Mouse (Mus musculus): ENCODE results near the gene Cacna1c. TPM values are rescaled to one million over a fixed set of nuclear protein-coding genes. Genes with fewer than 3 reads are reported as not detected.

Gene Cacna1c
- polyA plus RNA-seq, 1 experiment from 2014 or later, result 2.3 TPM

DNA sequence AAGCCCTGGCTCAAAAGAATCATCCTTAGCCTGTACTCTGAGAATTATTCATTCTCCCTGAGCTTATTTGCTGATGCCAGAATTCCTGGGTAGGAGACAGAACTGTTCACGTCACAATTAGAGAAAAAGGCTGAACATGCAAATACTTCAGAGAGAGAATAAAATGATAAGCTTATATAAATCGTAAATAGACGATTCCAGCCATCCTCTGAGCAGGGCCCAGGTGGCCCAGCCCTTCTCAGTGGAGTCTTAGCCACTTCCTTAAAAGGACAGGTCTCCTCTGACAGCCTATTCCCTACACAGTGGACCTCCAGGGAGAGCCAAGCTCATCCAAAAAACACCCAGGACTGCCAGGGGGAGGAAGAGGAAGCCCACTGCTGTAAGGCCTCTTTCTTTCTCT is 110.4 kb downstream of the Cacna1c start:
- Histone ChIP-seq H3K9me3 (ENCODE audit: control insufficient read depth, low read length) (no peaks in the 10 kb centered on the region), H3K4me1 (replicated peaks; ENCODE audit: control insufficient read depth, insufficient read depth) (0 out of 2 replicates have a peak, but pooled peaks cover 4% of the 10 kb centered on the region), H3K27me3 (ENCODE audit: control insufficient read depth, insufficient read depth, low read length) (no peaks in the 10 kb centered on the region), H3K4me2 (replicated peaks; ENCODE audit: low read depth) (no peak overlapping the region), H3K36me3 (ENCODE audit: control insufficient read depth, insufficient read depth, low read length) (no peaks in the 10 kb centered on the region), H3K9ac (ENCODE audit: low read length) (no peak overlapping the region), H3K4me3 (ENCODE audit: low read depth, low read length) (no peak overlapping the region), H3K27ac (replicated peaks) (peak overlapping the region; percentile 69)
- no peak for TF ChIP-seq CTCF (IDR thresholded peaks at IDR 0.05; ENCODE audit: low read depth)
- no peak for TF ChIP-seq EP300 (optimal IDR thresholded peaks at IDR 0.05)
- DNase-seq (ENCODE audit: low spot score) (no peak), ATAC-seq (ENCODE audit: low FRiP score, low TSS enrichment) (no peak)
- whole genome bisulfite sequencing, result 45% methylated on average over 3 of the region's 3 CpGs

- peak overlapping the region; percentile 83 for H3K27ac ChIP-seq (replicated peaks)
- 0 out of 2 replicates have a peak, but pooled peaks cover 2% of the 10 kb centered on the region for H3K4me1 ChIP-seq (replicated peaks; ENCODE audit: control insufficient read depth, insufficient read depth)
- no peak overlapping the region for H3K4me3 ChIP-seq (ENCODE audit: low read depth, low read length)
- H3K27me3 ChIP-seq (ENCODE audit: control insufficient read depth, insufficient read depth, low read length), result no peaks in the 10 kb centered on the region
- ATAC-seq (ENCODE audit: low FRiP score, low TSS enrichment), result peak; percentile 25; the same call in 1 of the 2 replicates
- H3K9ac ChIP-seq (ENCODE audit: low read length), result no peak overlapping the region
- no peaks in the 10 kb centered on the region for H3K36me3 ChIP-seq (ENCODE audit: control insufficient read depth, insufficient read depth, low read length)
- TF ChIP-seq CTCF (IDR thresholded peaks at IDR 0.05; ENCODE audit: low read depth) (no peak), EP300 (optimal IDR thresholded peaks at IDR 0.05) (no peak)
- DNase-seq (ENCODE audit: low spot score), result no peak
- H3K9me3 ChIP-seq (ENCODE audit: control insufficient read depth, low read length), result no peaks in the 10 kb centered on the region
- WGBS, result 59% methylated on average over 9 of the region's 9 CpGs
- H3K4me2 ChIP-seq (replicated peaks; ENCODE audit: low read depth), result no peak overlapping the region
Observed at GRCm38 (mm10) chr6:119084532-119084931, 111.7 kb downstream of the Cacna1c start.

DNA sequence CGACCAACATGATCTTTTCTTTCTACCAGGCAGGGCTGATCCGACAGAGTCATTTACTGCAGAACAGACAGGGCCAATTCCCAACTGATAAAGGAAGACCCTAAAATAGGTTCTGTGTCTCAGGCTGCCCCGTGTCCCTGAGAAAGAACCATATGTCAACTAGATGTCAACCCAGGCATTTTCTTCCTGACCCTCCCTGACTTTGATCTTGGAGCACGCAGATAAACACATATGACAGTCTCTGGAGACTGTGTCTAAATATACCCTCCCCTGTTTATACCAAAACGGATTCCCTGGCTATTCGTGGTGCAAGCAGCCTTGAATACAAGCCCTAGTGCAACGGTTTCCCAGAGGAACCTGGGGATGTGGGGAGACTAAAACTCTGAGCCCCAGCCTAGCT is 112.7 kb downstream of the Cacna1c start:
- Histone ChIP-seq H3K36me3 (ENCODE audit: control insufficient read depth, insufficient read depth, low read length) (no peaks in the 10 kb centered on the region), H3K4me1 (replicated peaks; ENCODE audit: control insufficient read depth, insufficient read depth) (no peaks in the 10 kb centered on the region), H3K4me2 (replicated peaks; ENCODE audit: low read depth) (no peak overlapping the region), H3K27me3 (ENCODE audit: control insufficient read depth, insufficient read depth, low read length) (no peaks in the 10 kb centered on the region), H3K27ac (replicated peaks) (peak overlapping the region; percentile 83), H3K9ac (ENCODE audit: low read length) (no peak overlapping the region), H3K4me3 (ENCODE audit: low read depth, low read length) (no peak overlapping the region), H3K9me3 (ENCODE audit: control insufficient read depth, low read length) (no peaks in the 10 kb centered on the region)
- DNase-seq (ENCODE audit: low spot score), result no peak
- ATAC-seq (ENCODE audit: low FRiP score, low TSS enrichment), result no peak
- 43% methylated on average over 7 of the region's 7 CpGs for WGBS
- TF ChIP-seq EP300 (optimal IDR thresholded peaks at IDR 0.05), result no peak
- no peak for TF ChIP-seq CTCF (IDR thresholded peaks at IDR 0.05; ENCODE audit: low read depth)

DNA sequence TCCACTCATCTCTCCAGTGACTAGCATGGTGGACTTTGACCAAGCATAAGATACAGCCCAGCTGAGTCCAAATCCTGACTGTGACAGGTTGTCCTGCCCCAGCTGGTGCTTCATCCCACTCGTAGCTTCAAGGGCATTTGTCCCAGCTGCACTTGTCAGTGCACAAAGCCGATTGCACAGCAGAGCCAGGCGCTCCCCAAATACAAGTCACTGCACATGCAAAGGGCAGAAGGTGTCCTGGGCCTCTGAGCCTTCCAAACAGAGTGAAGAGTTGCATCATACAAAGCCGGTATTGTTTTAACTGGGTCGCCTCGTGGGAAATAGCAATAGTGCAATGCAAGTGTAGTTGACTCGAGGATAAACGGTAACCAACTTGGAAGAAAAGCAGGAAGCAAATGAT is 113.6 kb downstream of the Cacna1c start:
- ATAC-seq (ENCODE audit: low FRiP score, low TSS enrichment), result no peak

DNA sequence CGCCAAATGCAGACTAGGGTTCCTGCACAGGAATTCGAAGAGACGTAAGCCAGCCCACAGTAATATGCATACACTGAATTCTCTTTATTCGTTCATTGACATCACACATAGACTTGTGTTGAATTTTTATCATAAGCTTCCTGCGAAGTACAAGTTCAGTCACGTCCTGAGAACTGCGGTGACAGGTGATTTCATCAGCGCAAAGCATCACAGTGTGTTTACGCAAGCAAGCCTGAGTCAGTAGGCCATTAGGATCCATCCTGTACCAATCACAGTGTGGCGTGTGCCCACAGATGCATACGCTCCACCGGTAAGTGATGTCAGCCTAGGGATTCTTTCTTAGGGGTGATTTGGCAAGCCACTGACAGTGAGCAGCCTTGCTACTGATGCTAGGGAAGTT is 114.6 kb downstream of the Cacna1c start:
- Histone ChIP-seq H3K27me3 (ENCODE audit: control insufficient read depth, insufficient read depth, low read length) (no peaks in the 10 kb centered on the region), H3K4me3 (ENCODE audit: low read depth, low read length) (no peak overlapping the region), H3K4me1 (replicated peaks; ENCODE audit: control insufficient read depth, insufficient read depth) (no peaks in the 10 kb centered on the region), H3K36me3 (ENCODE audit: control insufficient read depth, insufficient read depth, low read length) (no peaks in the 10 kb centered on the region), H3K27ac (replicated peaks) (no peak overlapping the region), H3K9me3 (ENCODE audit: control insufficient read depth, low read length) (no peaks in the 10 kb centered on the region), H3K4me2 (replicated peaks; ENCODE audit: low read depth) (no peak overlapping the region), H3K9ac (ENCODE audit: low read length) (no peak overlapping the region)
- TF ChIP-seq EP300 (optimal IDR thresholded peaks at IDR 0.05) (no peak), CTCF (IDR thresholded peaks at IDR 0.05; ENCODE audit: low read depth) (no peak)
- 82% methylated on average over 12 of the region's 12 CpGs for WGBS
- ATAC-seq (ENCODE audit: low FRiP score, low TSS enrichment), result no peak
- DNase-seq (ENCODE audit: low spot score), result no peak

More for the DNA sequence above, 113.6 kb downstream of the Cacna1c start:
- Histone ChIP-seq H3K9ac (ENCODE audit: low read length) (no peak overlapping the region), H3K36me3 (ENCODE audit: control insufficient read depth, insufficient read depth, low read length) (no peaks in the 10 kb centered on the region), H3K9me3 (ENCODE audit: control insufficient read depth, low read length) (no peaks in the 10 kb centered on the region), H3K27me3 (ENCODE audit: control insufficient read depth, insufficient read depth, low read length) (no peaks in the 10 kb centered on the region), H3K4me3 (ENCODE audit: low read depth, low read length) (no peak overlapping the region), H3K4me1 (replicated peaks; ENCODE audit: control insufficient read depth, insufficient read depth) (no peaks in the 10 kb centered on the region), H3K27ac (replicated peaks) (no peak overlapping the region), H3K4me2 (replicated peaks; ENCODE audit: low read depth) (no peak overlapping the region)
- no peak for DNase-seq (ENCODE audit: low spot score)
- no peak for TF ChIP-seq EP300 (optimal IDR thresholded peaks at IDR 0.05)
- TF ChIP-seq CTCF (IDR thresholded peaks at IDR 0.05; ENCODE audit: low read depth), result no peak
- WGBS, result 70% methylated on average over 8 of the region's 8 CpGs

DNA sequence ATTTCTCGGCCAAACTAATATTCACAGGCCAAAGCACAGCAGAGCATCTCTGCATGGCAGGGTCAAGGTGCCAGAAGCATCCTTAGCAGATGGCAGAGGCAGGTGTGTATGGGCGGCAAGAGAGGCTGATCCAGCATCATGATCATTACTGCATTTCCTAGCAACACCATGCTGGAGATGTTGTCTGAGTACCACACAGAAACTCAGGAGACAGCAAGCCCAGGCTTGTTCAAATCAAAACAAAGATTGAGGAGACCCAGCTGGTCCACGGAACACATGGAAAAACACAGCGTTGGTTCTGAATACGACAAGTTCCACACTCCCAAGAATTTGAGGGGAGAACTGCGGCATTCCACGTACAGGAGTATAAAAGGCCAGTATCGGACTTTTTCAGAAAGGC is 116.6 kb downstream of the Cacna1c start:
- ATAC-seq (ENCODE audit: low FRiP score, low TSS enrichment), result no peak
- no peaks in the 10 kb centered on the region for H3K4me1 ChIP-seq (replicated peaks; ENCODE audit: control insufficient read depth, insufficient read depth)
- H3K4me2 ChIP-seq (replicated peaks; ENCODE audit: low read depth), result no peak overlapping the region
- H3K9ac ChIP-seq (ENCODE audit: low read length), result no peak overlapping the region
- WGBS, result 43% methylated on average over 8 of the region's 8 CpGs
- H3K27ac ChIP-seq (replicated peaks), result no peak overlapping the region
- DNase-seq (ENCODE audit: low spot score), result no peak
- H3K27me3 ChIP-seq (ENCODE audit: control insufficient read depth, insufficient read depth, low read length), result no peaks in the 10 kb centered on the region
- TF ChIP-seq EP300 (optimal IDR thresholded peaks at IDR 0.05) (no peak), CTCF (IDR thresholded peaks at IDR 0.05; ENCODE audit: low read depth) (no peak)
- no peaks in the 10 kb centered on the region for H3K36me3 ChIP-seq (ENCODE audit: control insufficient read depth, insufficient read depth, low read length)
- no peak overlapping the region for H3K4me3 ChIP-seq (ENCODE audit: low read depth, low read length)
- no peaks in the 10 kb centered on the region for H3K9me3 ChIP-seq (ENCODE audit: control insufficient read depth, low read length)
